Mouse (Mus musculus) heart, embryonic 11.5 days (tissue): ENCODE measurements around the gene S1pr1. TPM values are rescaled to one million over a fixed set of nuclear protein-coding genes. Genes with fewer than 3 reads are reported as not detected.
A peak's percentile ranks its signal among the peaks of the same experiment; 100 is the strongest.

ENCODE experiments used
- ATAC-seq: fragments of 200-750 bp; cut with Nextera tagmentation; replicated peaks from 2 replicates; pipeline ENCODE4 v1.8.0; 2017; ENCODE audit warnings: moderate library complexity; ENCODE audit not compliant: insufficient number of reproducible peaks, low FRiP score, low TSS enrichment
- H3K27ac ChIP-seq: fragments of 300-500 bp; sonication (generic); 2 replicates; pipeline ENCODE4 v1.5.1; 2014; ENCODE audit warnings: mild to moderate bottlenecking, low read depth, low read length
- H3K27me3 ChIP-seq: fragments of 300-500 bp; sonication (generic); 2 replicates; pipeline ENCODE4 v1.6.1; 2014; ENCODE audit warnings: mild to moderate bottlenecking, low read length, mixed read lengths; ENCODE audit not compliant: control insufficient read depth, insufficient read depth
- H3K36me3 ChIP-seq: fragments of 300-500 bp; sonication (generic); 2 replicates; pipeline ENCODE4 v1.6.1; 2014; ENCODE audit warnings: mild to moderate bottlenecking, low read length, moderate library complexity, mixed read lengths; ENCODE audit not compliant: control insufficient read depth, insufficient read depth
- H3K4me1 ChIP-seq: fragments of 300-500 bp; sonication (generic); 2 replicates; pipeline ENCODE4 v1.6.1; 2014; ENCODE audit warnings: low read length; ENCODE audit not compliant: control insufficient read depth, insufficient read depth
- H3K4me2 ChIP-seq: fragments of 300-500 bp; sonication (generic); 2 replicates; pipeline ENCODE4 v1.6.1; 2014; ENCODE audit warnings: mild to moderate bottlenecking, moderate library complexity
- H3K4me3 ChIP-seq: fragments of 300-500 bp; sonication (generic); 2 replicates; pipeline ENCODE4 v1.5.1; 2014; ENCODE audit warnings: low read depth, low read length
- H3K9ac ChIP-seq: fragments of 300-500 bp; sonication (generic); 2 replicates; pipeline ENCODE4 v1.6.1; 2014; ENCODE audit warnings: mild to moderate bottlenecking, low read depth, low read length, moderate library complexity
- H3K9me3 ChIP-seq: fragments of 300-500 bp; sonication (generic); replicated peaks from 2 replicates; pipeline ENCODE4 v1.6.1; 2016; ENCODE audit warnings: low read length; ENCODE audit not compliant: control insufficient read depth
- WGBS: fragments of 180-500 bp; shearing (Covaris S2); extraction: QIAGEN DNeasy Blood & Tissue Kit; methylation state at CpG from one replicate; pipeline ENCODE4 v1.1.7; 2014; ENCODE audit not compliant: insufficient replicate concordance; 5-methylcytosine and 5-hydroxymethylcytosine counted together
- polyA plus RNA-seq: library from polyadenylated mRNA; unstranded; fragments of >200 nt; fragmentation: Nextera tagmentation; extraction: Ambion mirVana; gene quantifications from 2 replicates; pipeline ENCODE4 v1.2.1, GENCODE M21; 2014

The S1pr1 gene
- polyA plus RNA-seq, 1 experiment from 2014 or later: 62.8 TPM

- Histone ChIP-seq H3K27me3 (no peaks in the 10 kb centered on the region), H3K4me3 (no peak overlapping the region), H3K36me3 (no peaks in the 10 kb centered on the region), H3K27ac (no peak overlapping the region), H3K9ac (no peak overlapping the region), H3K4me1 (peaks cover 15% of the 10 kb centered on the region; the same call in 1 of the 2 replicates), H3K9me3 (no peaks in the 10 kb centered on the region), H3K4me2 (no peak overlapping the region)
- 80% methylated on average over 6 of the region's 6 CpGs for WGBS
- ATAC-seq: no peak
Observed at GRCm38 (mm10) chr3:115675546-115676535, 39.0 kb downstream of the S1pr1 start.

GRCm38 (mm10) chr3:115674665-115675064, 40.2 kb downstream of the S1pr1 start:
- no peak overlapping the region for H3K4me3 ChIP-seq
- no peaks in the 10 kb centered on the region for H3K36me3 ChIP-seq

GRCm38 (mm10) chr3:115673663-115674157, 41.2 kb downstream of the S1pr1 start:
- Histone ChIP-seq H3K9me3 (no peaks in the 10 kb centered on the region), H3K4me1 (0 out of 2 replicates have a peak, but pooled peaks cover 7% of the 10 kb centered on the region), H3K9ac (peak overlapping the region; percentile 53; the same call in 1 of the 2 replicates), H3K27ac (no peak overlapping the region), H3K36me3 (no peaks in the 10 kb centered on the region), H3K4me2 (peak overlapping the region; percentile 33; the same call in 1 of the 2 replicates), H3K27me3 (no peaks in the 10 kb centered on the region), H3K4me3 (no peak overlapping the region)
- ATAC-seq: no peak
- WGBS: 46% methylated on average over 13 of the region's 13 CpGs

More at GRCm38 (mm10) chr3:115674665-115675064, 40.2 kb downstream of the S1pr1 start:
- no peak overlapping the region for H3K9ac ChIP-seq
- 51% methylated on average over 5 of the region's 5 CpGs for WGBS
- no peaks in the 10 kb centered on the region for H3K9me3 ChIP-seq
- no peaks in the 10 kb centered on the region for H3K27me3 ChIP-seq
- no peak overlapping the region for H3K4me2 ChIP-seq
- peaks cover 14% of the 10 kb centered on the region; the same call in 1 of the 2 replicates for H3K4me1 ChIP-seq
- no peak overlapping the region for H3K27ac ChIP-seq
- ATAC-seq: no peak

- Histone ChIP-seq H3K27ac (no peak overlapping the region), H3K4me3 (no peak overlapping the region), H3K9ac (peak overlapping the region; percentile 53; the same call in 1 of the 2 replicates), H3K27me3 (no peaks in the 10 kb centered on the region), H3K9me3 (no peaks in the 10 kb centered on the region), H3K4me1 (0 out of 2 replicates have a peak, but pooled peaks cover 7% of the 10 kb centered on the region), H3K4me2 (peak overlapping the region; percentile 33; the same call in 1 of the 2 replicates), H3K36me3 (no peaks in the 10 kb centered on the region)
- 49% methylated on average over 9 of the region's 9 CpGs for WGBS
- ATAC-seq: no peak
Observed at GRCm38 (mm10) chr3:115672965-115673662, 41.8 kb downstream of the S1pr1 start.

- no peak overlapping the region for H3K9ac ChIP-seq
- H3K4me3 ChIP-seq: no peak overlapping the region
- 74% methylated on average over 1 of the region's 1 CpGs for WGBS
- H3K36me3 ChIP-seq: no peaks in the 10 kb centered on the region
- ATAC-seq: no peak
- no peak overlapping the region for H3K27ac ChIP-seq
- H3K4me2 ChIP-seq: no peak overlapping the region
- H3K27me3 ChIP-seq: no peaks in the 10 kb centered on the region
- no peaks in the 10 kb centered on the region for H3K9me3 ChIP-seq
- 0 out of 2 replicates have a peak, but pooled peaks cover 10% of the 10 kb centered on the region for H3K4me1 ChIP-seq
Observed at GRCm38 (mm10) chr3:115669230-115669629, 45.6 kb downstream of the S1pr1 start.

GRCm38 (mm10) chr3:115667182-115667581, 47.7 kb downstream of the S1pr1 start:
- no peak for ATAC-seq
- H3K4me1 ChIP-seq: 0 out of 2 replicates have a peak, but pooled peaks cover 2% of the 10 kb centered on the region
- H3K9ac ChIP-seq: no peak overlapping the region
- 76% methylated on average over 2 of the region's 2 CpGs for WGBS
- H3K27ac ChIP-seq: no peak overlapping the region
- H3K9me3 ChIP-seq: no peaks in the 10 kb centered on the region
- H3K4me2 ChIP-seq: no peak overlapping the region
- no peaks in the 10 kb centered on the region for H3K27me3 ChIP-seq
- no peak overlapping the region for H3K4me3 ChIP-seq
- no peaks in the 10 kb centered on the region for H3K36me3 ChIP-seq

GRCm38 (mm10) chr3:115666547-115666946, 48.3 kb downstream of the S1pr1 start:
- ATAC-seq: no peak
- no peak overlapping the region for H3K9ac ChIP-seq
- no peaks in the 10 kb centered on the region for H3K36me3 ChIP-seq
- H3K9me3 ChIP-seq: no peaks in the 10 kb centered on the region
- no peaks in the 10 kb centered on the region for H3K27me3 ChIP-seq
- 0 out of 2 replicates have a peak, but pooled peaks cover 2% of the 10 kb centered on the region for H3K4me1 ChIP-seq
- 65% methylated on average over 8 of the region's 8 CpGs for WGBS
- H3K4me3 ChIP-seq: no peak overlapping the region
- H3K4me2 ChIP-seq: no peak overlapping the region
- H3K27ac ChIP-seq: no peak overlapping the region

GRCm38 (mm10) chr3:115664497-115664896, 50.4 kb downstream of the S1pr1 start:
- ATAC-seq: no peak
- no peak overlapping the region for H3K27ac ChIP-seq

More at GRCm38 (mm10) chr3:115664497-115664896, 50.4 kb downstream of the S1pr1 start:
- Histone ChIP-seq H3K4me1 (0 out of 2 replicates have a peak, but pooled peaks cover 2% of the 10 kb centered on the region), H3K36me3 (no peaks in the 10 kb centered on the region), H3K9ac (no peak overlapping the region), H3K4me3 (no peak overlapping the region), H3K4me2 (no peak overlapping the region), H3K27me3 (no peaks in the 10 kb centered on the region), H3K9me3 (no peaks in the 10 kb centered on the region)
- WGBS: 43% methylated on average over 3 of the region's 3 CpGs
